Mouse (Mus musculus): Measurements from ENCODE around the gene Ptrhd1. TPM values are rescaled to one million over a fixed set of nuclear protein-coding genes. Genes with fewer than 3 reads are reported as not detected.

Gene Ptrhd1
- total and polyA plus RNA-seq, 2 experiments from 2014 or later: 8.4 to 8.5 TPM

DNA sequence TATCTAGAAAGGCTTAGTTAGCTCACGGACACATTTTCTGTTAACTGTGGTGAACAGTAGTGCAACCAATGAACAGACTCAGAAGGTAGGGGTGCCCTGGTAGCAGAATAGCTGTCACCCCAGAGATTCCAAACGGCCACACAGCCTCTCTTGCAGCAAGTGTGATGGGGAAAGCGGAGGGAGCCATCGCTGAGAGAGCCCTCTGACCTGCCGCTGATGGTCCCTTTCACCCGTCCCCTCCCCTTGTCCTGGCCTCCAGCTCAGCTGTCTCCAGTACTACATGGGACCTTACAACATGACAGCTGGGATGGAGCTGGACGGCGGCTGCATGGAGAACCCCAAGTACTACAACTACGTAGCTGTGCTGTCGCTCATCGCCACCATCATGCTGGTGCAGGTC, 27.7 kb upstream of the Ptrhd1 start:
- Histone ChIP-seq H3K9me3 (ENCODE audit: low read length) (no peaks in the 10 kb centered on the region), H3K27me3 (ENCODE audit: insufficient read depth, low read length) (no peaks in the 10 kb centered on the region), H3K4me2 (ENCODE audit: low read depth, low read length, poor library complexity, severe bottlenecking) (no peak overlapping the region), H3K9ac (replicated peaks; ENCODE audit: low read length, poor library complexity, severe bottlenecking) (no peak overlapping the region), H3K27ac (ENCODE audit: low read depth, low read length) (no peak overlapping the region), H3K4me1 (ENCODE audit: insufficient read depth, low read length) (no peaks in the 10 kb centered on the region), H3K4me3 (ENCODE audit: low read depth, low read length) (no peak overlapping the region), H3K36me3 (ENCODE audit: insufficient read depth, low read length) (peaks cover 57% of the 10 kb centered on the region)
- ATAC-seq (ENCODE audit: low FRiP score): no peak
- no peak for DNase-seq (ENCODE audit: low spot score)
- 96% methylated on average over 11 of the region's 11 CpGs for WGBS
- TF ChIP-seq CTCF (IDR thresholded peaks at IDR 0.05): no peak

DNA sequence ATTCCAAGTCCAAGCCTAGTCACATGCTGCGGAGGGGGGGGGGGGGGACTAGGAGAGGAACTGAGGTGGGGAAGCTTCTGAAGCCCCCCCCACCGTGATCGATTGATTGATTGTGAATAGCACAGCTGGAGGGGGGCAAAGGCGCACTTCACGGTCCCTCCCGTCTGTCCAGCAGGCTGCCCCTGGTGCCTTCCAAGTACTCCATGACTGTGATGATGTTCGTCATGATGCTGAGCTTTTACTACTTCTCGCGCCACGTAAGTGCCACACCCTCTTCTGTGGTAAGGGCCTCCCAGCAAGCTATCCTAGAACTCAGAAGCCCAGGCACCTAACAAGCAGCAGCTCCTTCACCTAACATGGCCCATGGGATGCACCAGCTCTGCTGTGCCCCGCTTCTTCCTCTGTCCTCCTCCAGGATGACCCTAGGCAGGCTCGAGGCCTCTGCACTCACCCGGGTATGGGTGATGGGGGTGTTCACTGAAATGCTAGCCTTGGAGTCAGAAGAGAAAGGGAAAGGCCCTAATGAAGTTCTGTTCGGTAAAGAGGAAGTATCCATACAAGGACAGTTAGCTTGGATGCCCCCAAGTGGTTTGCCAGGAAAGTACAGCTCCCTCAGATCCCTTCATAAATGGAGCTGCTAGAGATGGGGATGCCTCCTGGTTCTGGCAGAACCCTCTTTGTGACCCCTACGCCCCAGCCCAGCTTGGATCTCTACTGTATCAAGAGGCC, 25.3 kb upstream of the Ptrhd1 start:
- no peaks in the 10 kb centered on the region for H3K9me3 ChIP-seq (ENCODE audit: low read length)
- no peak overlapping the region for H3K9ac ChIP-seq (replicated peaks; ENCODE audit: low read length, poor library complexity, severe bottlenecking)
- H3K4me2 ChIP-seq (ENCODE audit: low read depth, low read length, poor library complexity, severe bottlenecking): no peak overlapping the region
- ATAC-seq (ENCODE audit: low FRiP score) (no peak), DNase-seq (ENCODE audit: low spot score) (peak; percentile 66)
- peaks cover 63% of the 10 kb centered on the region for H3K36me3 ChIP-seq (ENCODE audit: insufficient read depth, low read length)
- no peaks in the 10 kb centered on the region for H3K27me3 ChIP-seq (ENCODE audit: insufficient read depth, low read length)
- no peak overlapping the region for H3K27ac ChIP-seq (ENCODE audit: low read depth, low read length)
- H3K4me3 ChIP-seq (ENCODE audit: low read depth, low read length): no peak overlapping the region
- no peaks in the 10 kb centered on the region for H3K4me1 ChIP-seq (ENCODE audit: insufficient read depth, low read length)
- 75% methylated on average over 15 of the region's 15 CpGs for WGBS
- TF ChIP-seq CTCF (IDR thresholded peaks at IDR 0.05): peak; percentile 74

DNA sequence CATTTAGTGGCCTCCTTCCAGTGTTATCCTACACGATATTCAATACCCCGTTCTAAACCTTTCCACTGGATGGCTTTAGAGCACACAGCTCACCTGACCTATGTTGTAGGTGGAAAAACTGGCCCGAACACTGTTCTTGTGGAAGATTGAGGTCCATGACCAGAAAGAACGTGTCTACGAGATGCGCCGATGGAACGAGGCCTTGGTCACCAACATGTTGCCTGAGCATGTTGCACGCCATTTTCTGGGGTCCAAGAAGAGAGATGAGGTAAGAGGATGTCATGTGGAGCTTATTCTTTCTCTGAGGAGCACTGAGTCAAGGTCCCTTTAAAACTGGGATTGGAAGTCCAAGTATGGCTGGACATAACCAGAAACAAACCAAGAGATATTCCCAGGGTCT, 24.6 kb upstream of the Ptrhd1 start:
- no peak for TF ChIP-seq CTCF (IDR thresholded peaks at IDR 0.05)
- H3K4me3 ChIP-seq (ENCODE audit: low read depth, low read length): no peak overlapping the region
- H3K27me3 ChIP-seq (ENCODE audit: insufficient read depth, low read length): no peaks in the 10 kb centered on the region
- no peak overlapping the region for H3K9ac ChIP-seq (replicated peaks; ENCODE audit: low read length, poor library complexity, severe bottlenecking)
- peaks cover 64% of the 10 kb centered on the region for H3K36me3 ChIP-seq (ENCODE audit: insufficient read depth, low read length)
- WGBS: 99% methylated on average over 9 of the region's 9 CpGs
- no peak for DNase-seq (ENCODE audit: low spot score)
- no peaks in the 10 kb centered on the region for H3K4me1 ChIP-seq (ENCODE audit: insufficient read depth, low read length)
- H3K27ac ChIP-seq (ENCODE audit: low read depth, low read length): no peak overlapping the region
- no peak overlapping the region for H3K4me2 ChIP-seq (ENCODE audit: low read depth, low read length, poor library complexity, severe bottlenecking)
- no peaks in the 10 kb centered on the region for H3K9me3 ChIP-seq (ENCODE audit: low read length)
- no peak for ATAC-seq (ENCODE audit: low FRiP score)

DNA sequence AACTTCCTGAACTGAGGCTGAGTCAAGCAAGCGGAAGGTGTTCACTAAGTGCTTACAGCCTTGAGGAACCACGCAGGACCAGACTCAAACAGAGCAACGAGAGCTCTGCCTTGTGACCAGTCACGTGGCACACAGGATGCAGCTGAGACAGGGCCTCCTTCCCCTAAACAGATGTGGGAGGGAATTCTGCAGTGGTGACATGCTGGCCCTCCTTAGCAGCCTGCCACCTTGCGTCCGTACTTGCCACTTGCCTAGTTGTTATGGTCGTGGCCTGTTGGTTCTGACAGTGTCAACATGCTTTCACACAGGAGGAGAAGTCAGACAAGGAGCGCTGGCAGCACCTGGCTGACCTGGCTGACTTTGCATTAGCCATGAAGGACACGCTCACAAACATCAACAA, 22.7 kb upstream of the Ptrhd1 start:
- no peak overlapping the region for H3K4me2 ChIP-seq (ENCODE audit: low read depth, low read length, poor library complexity, severe bottlenecking)
- no peak for DNase-seq (ENCODE audit: low spot score)
- H3K27me3 ChIP-seq (ENCODE audit: insufficient read depth, low read length): no peaks in the 10 kb centered on the region
- no peak for TF ChIP-seq CTCF (IDR thresholded peaks at IDR 0.05)
- H3K9me3 ChIP-seq (ENCODE audit: low read length): no peaks in the 10 kb centered on the region
- H3K4me3 ChIP-seq (ENCODE audit: low read depth, low read length): no peak overlapping the region
- H3K4me1 ChIP-seq (ENCODE audit: insufficient read depth, low read length): no peaks in the 10 kb centered on the region
- H3K9ac ChIP-seq (replicated peaks; ENCODE audit: low read length, poor library complexity, severe bottlenecking): no peak overlapping the region
- ATAC-seq (ENCODE audit: low FRiP score): no peak
- peaks cover 72% of the 10 kb centered on the region for H3K36me3 ChIP-seq (ENCODE audit: insufficient read depth, low read length)
- no peak overlapping the region for H3K27ac ChIP-seq (ENCODE audit: low read depth, low read length)
- 87% methylated on average over 9 of the region's 9 CpGs for WGBS

DNA sequence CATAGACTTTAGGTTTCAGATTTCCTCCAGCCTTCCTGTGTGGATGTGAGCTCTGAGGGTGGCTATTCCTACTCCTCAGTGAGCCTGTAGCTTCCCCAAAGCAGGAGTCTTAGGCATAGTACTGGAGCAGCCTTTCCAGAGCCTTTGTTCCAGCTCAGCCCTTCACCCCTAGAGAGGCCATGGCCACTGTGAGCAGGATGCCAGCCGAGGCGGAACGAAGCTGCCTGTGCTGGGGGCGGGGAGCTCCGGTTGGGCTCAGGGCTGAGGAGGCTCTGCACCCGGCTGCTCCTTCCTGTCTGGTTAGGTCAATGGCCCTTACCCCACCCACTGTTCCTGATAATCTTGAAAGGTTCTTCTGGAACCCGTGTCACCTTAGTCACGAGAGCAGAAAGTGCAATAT, 20.9 kb upstream of the Ptrhd1 start:
- H3K27me3 ChIP-seq (ENCODE audit: insufficient read depth, low read length): no peaks in the 10 kb centered on the region
- WGBS: 52% methylated on average over 8 of the region's 8 CpGs
- H3K9ac ChIP-seq (replicated peaks; ENCODE audit: low read length, poor library complexity, severe bottlenecking): no peak overlapping the region
- peaks cover 62% of the 10 kb centered on the region for H3K36me3 ChIP-seq (ENCODE audit: insufficient read depth, low read length)
- no peak overlapping the region for H3K27ac ChIP-seq (ENCODE audit: low read depth, low read length)
- DNase-seq (ENCODE audit: low spot score) (no peak), ATAC-seq (ENCODE audit: low FRiP score) (no peak)
- no peaks in the 10 kb centered on the region for H3K4me1 ChIP-seq (ENCODE audit: insufficient read depth, low read length)
- no peaks in the 10 kb centered on the region for H3K9me3 ChIP-seq (ENCODE audit: low read length)
- TF ChIP-seq CTCF (IDR thresholded peaks at IDR 0.05): no peak
- H3K4me2 ChIP-seq (ENCODE audit: low read depth, low read length, poor library complexity, severe bottlenecking): no peak overlapping the region
- H3K4me3 ChIP-seq (ENCODE audit: low read depth, low read length): no peak overlapping the region

DNA sequence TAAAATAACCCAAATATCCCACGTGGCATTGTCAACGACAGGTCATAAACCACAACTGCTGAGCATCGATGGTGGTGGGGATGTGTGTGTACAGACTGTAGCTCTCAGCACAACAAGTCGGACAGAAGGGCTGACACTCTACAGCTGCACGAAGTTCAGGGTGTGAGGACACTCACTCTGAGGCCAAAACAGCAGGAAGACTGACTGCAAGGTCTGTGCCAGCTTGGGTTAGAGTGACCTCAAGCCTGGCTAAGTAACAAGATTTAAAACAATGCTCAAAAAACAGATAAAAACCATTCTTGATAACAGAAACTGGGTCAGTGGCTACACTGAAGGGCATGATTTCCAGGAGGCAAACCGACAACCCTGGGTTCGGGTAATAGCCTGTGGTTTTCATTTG, 3.7 kb upstream of the Ptrhd1 start:
- Histone ChIP-seq H3K9me3 (ENCODE audit: low read length) (no peaks in the 10 kb centered on the region), H3K4me2 (ENCODE audit: low read depth, low read length, poor library complexity, severe bottlenecking) (no peak overlapping the region), H3K36me3 (ENCODE audit: insufficient read depth, low read length) (0 out of 2 replicates have a peak, but pooled peaks cover 4% of the 10 kb centered on the region), H3K4me3 (ENCODE audit: low read depth, low read length) (no peak overlapping the region), H3K27ac (ENCODE audit: low read depth, low read length) (no peak overlapping the region), H3K27me3 (ENCODE audit: insufficient read depth, low read length) (no peaks in the 10 kb centered on the region), H3K9ac (replicated peaks; ENCODE audit: low read length, poor library complexity, severe bottlenecking) (no peak overlapping the region), H3K4me1 (ENCODE audit: insufficient read depth, low read length) (no peaks in the 10 kb centered on the region)
- WGBS: 95% methylated on average over 7 of the region's 7 CpGs
- DNase-seq (ENCODE audit: low spot score) (no peak), ATAC-seq (ENCODE audit: low FRiP score) (no peak)
- no peak for TF ChIP-seq CTCF (IDR thresholded peaks at IDR 0.05)

Data from midbrain, postnatal 0 days (tissue).